Mouse (Mus musculus) myocyte (in vitro differentiated cells): ENCODE measurements around the gene Syne2.

Experiments
- E2F4 ChIP-seq: IDR thresholded peaks from one replicate; pipeline ENCODE4 v1.6.1; 2011; ENCODE audit warnings: mild to moderate bottlenecking, control low read depth, moderate library complexity; ENCODE audit not compliant: insufficient read depth
- MAX ChIP-seq: IDR thresholded peaks from one replicate; pipeline ENCODE4 v1.6.1; 2011; ENCODE audit warnings: low read depth, mild to moderate bottlenecking, control low read depth
- MYOD1 ChIP-seq, 3 experiments: IDR thresholded peaks; one replicate each; pipeline ENCODE4 v1.6.1; 2011; ENCODE audit warnings: control low read depth in 2 of 3, low read depth in 2 of 3, mild to moderate bottlenecking in 2 of 3, moderate library complexity in 1 of 3; ENCODE audit not compliant: insufficient read length in 2 of 3, control insufficient read depth in 1 of 3
- MYOG ChIP-seq, 3 experiments: IDR thresholded peaks; one replicate each; pipeline ENCODE4 v1.6.1; 2011; ENCODE audit warnings: control low read depth in 2 of 3, low read depth in 2 of 3, mild to moderate bottlenecking in 2 of 3; ENCODE audit not compliant: insufficient read length in 2 of 3, control insufficient read depth in 1 of 3, insufficient read depth in 1 of 3
- POLR2A ChIP-seq: IDR thresholded peaks from one replicate; pipeline ENCODE4 v1.6.1; 2011; ENCODE audit warnings: low read depth, mild to moderate bottlenecking, control low read depth, moderate library complexity; ENCODE audit not compliant: insufficient read length
- POLR2AphosphoS2 ChIP-seq: IDR thresholded peaks from one replicate; pipeline ENCODE4 v1.6.1; 2011; ENCODE audit warnings: low read depth, control low read depth; ENCODE audit not compliant: insufficient read length
- TCF3 ChIP-seq: IDR thresholded peaks from one replicate; pipeline ENCODE4 v1.6.1; 2011; ENCODE audit warnings: low read depth, control low read depth; ENCODE audit not compliant: insufficient read length
- USF1 ChIP-seq: IDR thresholded peaks from one replicate; pipeline ENCODE4 v1.6.1; 2011; ENCODE audit warnings: low read depth, mild to moderate bottlenecking, control low read depth, moderate library complexity

DNA sequence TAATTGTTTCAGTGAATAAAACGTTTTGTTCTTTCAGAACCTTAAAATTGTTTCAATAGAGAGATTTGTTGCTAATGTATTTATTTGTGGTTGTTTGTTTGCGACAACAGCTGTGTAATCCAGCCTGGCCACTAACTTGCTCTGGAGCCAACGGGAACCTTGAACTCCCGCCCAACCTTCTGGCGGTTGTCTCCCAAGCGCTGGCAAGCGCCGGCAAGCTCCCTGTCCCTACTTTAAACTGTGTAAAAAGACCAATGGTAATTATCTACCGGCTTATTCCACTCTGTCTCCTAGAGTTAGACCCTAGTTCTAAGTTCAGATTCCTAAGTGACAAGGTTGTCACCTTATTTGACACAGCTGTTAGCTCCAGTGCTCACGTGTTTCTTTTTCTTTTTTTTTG, 310.9 kb downstream of the Syne2 start:
- TF ChIP-seq E2F4 (no peak), POLR2A (no peak), TCF3 (no peak), MYOG (IDR thresholded peaks at IDR 0.05; ENCODE audit: control insufficient read depth in 1 of 3, insufficient read depth in 1 of 3, insufficient read length in 2 of 3, low read depth in 2 of 3) (no peak), MAX (no peak), MYOD1 (IDR thresholded peaks at IDR 0.05; ENCODE audit: control insufficient read depth in 1 of 3, insufficient read length in 2 of 3, low read depth in 2 of 3) (no peak), USF1 (no peak), POLR2AphosphoS2 (no peak)
